Mouse (Mus musculus): ENCODE results near the gene 1810037I17Rik.
A peak's percentile ranks its signal among the peaks of the same experiment; 100 is the strongest.
"Not testable (repeated sequence)": the region's sequence is repeated elsewhere in the genome, so short reads cannot be mapped to it uniquely, and the experiment has no call there.

The 1810037I17Rik gene

DNA sequence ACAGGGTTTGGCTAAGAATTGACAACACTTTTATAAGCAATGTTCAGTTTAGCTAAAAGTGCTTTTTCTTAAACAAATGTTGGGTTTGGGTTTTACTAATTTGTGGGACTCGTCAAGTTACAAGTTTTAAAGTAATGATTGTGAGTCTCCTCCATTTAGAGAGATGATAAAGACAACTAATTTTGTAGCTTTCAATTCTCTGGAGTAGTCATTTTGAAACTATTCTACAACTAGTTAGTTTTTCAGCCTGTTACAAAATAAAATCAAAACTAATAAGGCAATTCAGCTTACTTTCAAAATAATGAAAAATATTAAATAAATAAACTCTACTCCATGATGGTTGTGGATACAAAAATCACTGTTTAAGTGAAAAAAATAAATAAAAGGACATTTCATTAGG, 8.5 kb downstream of the 1810037I17Rik start:
- DNase-seq (ENCODE audit: low read depth) = no peak

- not testable (repeated sequence) for DNase-seq (ENCODE audit: low read depth)
Observed at GRCm38 (mm10) chr3:122937176-122937575, 13.2 kb downstream of the 1810037I17Rik start.

DNA sequence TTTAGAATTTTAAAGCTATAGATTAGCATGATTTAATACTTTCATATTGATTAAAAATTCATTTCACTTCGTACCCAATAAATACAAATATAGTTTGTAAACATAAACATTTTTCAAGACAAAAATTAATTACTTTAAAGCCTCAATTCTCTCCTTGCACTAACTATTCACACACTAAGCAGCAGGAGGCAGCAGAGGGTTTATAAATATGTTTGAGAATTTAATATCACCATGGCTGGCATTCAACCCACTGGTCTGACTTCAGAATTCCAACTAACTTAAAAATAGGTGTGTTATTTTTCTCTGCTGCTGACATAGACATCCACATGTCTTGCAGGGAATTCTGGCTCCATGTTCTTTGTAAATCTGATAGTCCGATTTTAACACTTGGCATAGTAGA, 15.2 kb downstream of the 1810037I17Rik start:
- DNase-seq (ENCODE audit: low read depth) = peak; percentile 32

DNA sequence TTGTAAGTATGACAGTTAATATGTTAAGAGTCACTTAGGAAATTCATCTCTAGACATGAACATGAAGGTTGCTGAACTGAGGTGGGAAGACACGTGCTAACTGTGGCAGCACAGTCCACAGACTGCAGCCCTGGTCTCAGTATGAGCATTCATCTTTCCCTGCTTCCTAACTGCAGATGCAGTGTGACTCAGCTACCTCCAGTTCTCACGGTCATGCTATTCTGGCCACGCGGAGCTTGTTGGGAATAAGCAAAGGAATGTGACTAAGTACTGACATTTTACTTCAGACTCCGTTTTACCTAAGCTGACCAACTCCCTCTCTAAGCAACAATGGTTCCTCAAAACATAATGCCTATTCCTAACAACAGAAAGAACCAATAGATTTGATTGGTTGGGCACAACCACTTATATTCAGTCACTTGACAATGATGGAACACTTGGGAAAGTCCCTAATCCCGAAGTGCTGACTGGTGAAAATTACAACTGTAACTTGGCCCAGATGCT, 19.4 kb downstream of the 1810037I17Rik start:
- DNase-seq (ENCODE audit: low read depth) = no peak

- no peak for DNase-seq (ENCODE audit: low read depth)
Observed at GRCm38 (mm10) chr3:122950129-122950528, 26.1 kb downstream of the 1810037I17Rik start.

DNA sequence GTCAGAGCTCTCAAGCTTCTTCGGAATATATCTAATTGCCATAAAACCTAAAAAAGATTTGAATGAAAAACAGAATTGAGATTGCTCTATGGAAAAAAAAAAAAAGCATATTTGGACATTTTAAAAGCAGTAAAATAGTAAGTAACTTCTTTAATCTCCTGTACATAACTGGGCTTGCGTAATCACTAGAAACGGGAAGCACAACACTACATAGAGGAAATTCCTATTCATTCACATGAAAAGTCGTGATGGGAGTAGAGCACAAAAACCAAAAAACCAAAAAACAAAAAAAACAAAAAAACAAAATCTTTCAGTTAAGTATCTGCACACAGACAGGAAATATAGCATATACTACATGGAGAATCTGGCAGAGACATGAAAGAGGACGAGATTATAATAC, 40.3 kb downstream of the 1810037I17Rik start:
- DNase-seq (ENCODE audit: low read depth) = no peak

- DNase-seq (ENCODE audit: low read depth) = no peak
Observed at GRCm38 (mm10) chr3:122968391-122968790, 44.4 kb downstream of the 1810037I17Rik start.

GRCm38 (mm10) chr3:122972126-122972822, 48.3 kb downstream of the 1810037I17Rik start:
- no peak for DNase-seq (ENCODE audit: low read depth)

DNA sequence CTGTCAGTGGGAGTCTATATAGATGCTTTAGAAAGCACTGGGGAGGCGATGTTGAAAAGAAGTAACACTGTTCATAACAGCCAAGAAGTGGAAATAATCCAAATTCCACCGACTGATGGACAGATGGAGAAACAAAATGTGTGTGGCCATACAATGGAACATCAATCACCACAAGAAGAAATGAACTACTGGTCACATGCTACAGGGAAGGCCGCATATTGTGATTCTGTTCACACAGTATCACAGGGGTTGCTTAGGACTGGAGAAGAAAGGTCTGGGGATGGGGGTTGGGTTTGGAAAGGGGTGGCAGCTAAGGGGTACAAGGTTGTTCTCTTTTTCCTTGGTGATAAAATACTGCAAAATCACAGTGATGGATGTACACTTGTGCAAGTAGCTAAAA, 50.8 kb downstream of the 1810037I17Rik start:
- no peak for DNase-seq (ENCODE audit: low read depth)

- DNase-seq (ENCODE audit: low read depth) = no peak
Observed at GRCm38 (mm10) chr3:122975363-122975762, 51.4 kb downstream of the 1810037I17Rik start.
